Mouse (Mus musculus): ENCODE measurements around the gene Gfer.

The Gfer gene

DNA sequence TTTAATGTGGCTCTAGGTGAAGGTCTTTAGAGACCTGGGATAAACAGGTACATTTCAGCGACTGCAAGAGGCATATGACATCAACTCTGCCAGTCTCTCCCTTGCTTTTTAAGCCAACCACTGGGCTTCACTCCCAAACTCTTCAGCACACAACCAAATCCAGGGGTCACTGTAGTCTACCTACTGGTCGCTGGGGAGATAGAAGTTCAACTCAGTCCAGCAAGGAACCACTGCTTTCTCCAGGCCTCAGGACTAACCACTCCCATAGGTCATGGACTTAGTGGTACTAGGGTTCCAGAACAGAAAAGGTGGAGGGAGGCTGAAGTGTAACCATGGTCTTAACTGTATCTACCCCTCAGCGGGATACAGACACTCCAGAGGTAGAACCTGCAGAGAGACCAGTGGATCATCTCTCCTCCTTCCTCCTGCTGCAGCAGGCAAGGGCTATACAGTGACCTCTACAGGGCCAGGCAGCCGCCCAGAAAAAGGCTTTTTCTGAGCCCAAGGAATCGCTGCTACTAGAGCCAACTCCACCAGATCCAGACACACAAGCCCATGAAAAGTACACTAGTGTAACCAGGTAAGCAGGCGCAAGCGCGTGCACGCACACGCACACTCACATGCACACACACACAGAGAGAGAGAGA, 47.1 kb downstream of the Gfer start:
- no peak for DNase-seq (ENCODE audit: low spot score in 2 of 2)

DNA sequence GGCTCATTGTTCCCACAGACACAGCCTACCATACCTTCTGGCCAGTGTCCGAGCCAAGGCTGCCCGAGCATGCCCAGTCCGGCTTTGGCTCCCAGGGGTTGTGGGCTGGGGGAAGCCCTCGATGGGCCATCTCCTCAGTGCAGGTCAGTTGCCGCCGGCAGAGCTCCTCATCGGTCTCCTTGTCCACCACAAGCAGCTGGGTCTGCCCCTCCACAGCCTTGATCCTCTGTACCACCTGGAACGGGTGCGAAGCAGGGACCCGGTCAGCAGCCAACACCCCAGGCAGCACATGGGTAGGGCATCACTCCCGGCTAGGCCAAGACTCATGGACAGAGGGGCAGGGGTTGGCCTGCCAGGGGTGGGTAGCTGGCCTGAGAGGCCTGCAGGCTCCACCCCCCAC, 48.5 kb downstream of the Gfer start:
- no peak for DNase-seq (ENCODE audit: low spot score in 2 of 2)

DNA sequence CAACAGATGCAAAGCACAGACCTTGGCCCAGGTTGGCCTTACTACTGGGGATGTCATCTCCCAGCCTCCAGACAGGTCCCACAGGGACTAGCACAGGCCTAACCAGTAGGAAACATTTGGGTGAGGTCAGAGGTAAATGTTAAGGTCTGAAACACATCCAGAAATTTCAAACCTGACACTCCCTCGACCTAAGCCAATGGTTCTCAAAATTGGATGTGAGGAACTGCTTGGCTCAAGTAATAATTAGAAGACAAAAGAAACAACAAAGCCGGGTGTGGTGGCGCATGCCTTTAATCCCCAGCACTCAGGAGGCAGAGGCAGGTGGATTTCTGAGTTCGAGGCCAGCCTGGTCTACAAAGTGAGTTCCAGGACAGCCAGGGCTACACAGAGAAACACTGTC, 49.6 kb downstream of the Gfer start:
- no peak for DNase-seq (ENCODE audit: low spot score in 2 of 2)

DNA sequence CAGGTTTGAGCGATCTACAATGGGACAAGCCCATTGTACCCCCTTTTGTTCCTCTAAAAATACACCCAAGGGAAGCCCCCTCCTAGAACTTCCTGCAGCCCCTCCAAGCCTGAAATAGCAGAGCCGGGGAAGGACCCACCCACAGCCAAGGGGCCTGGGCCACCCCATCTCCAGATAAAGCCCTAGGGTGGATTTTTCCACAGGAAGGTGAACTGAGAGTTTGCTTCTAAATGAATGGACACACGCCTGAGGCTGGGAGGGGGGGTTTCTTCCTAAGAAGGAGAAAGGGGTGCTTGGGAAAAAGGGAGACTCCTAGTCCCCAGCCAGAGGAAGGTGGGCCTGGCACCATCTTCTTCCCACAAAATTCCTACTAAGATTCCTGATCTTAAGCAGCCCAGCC, 50.0 kb downstream of the Gfer start:
- no peak for DNase-seq (ENCODE audit: low spot score in 2 of 2)

DNA sequence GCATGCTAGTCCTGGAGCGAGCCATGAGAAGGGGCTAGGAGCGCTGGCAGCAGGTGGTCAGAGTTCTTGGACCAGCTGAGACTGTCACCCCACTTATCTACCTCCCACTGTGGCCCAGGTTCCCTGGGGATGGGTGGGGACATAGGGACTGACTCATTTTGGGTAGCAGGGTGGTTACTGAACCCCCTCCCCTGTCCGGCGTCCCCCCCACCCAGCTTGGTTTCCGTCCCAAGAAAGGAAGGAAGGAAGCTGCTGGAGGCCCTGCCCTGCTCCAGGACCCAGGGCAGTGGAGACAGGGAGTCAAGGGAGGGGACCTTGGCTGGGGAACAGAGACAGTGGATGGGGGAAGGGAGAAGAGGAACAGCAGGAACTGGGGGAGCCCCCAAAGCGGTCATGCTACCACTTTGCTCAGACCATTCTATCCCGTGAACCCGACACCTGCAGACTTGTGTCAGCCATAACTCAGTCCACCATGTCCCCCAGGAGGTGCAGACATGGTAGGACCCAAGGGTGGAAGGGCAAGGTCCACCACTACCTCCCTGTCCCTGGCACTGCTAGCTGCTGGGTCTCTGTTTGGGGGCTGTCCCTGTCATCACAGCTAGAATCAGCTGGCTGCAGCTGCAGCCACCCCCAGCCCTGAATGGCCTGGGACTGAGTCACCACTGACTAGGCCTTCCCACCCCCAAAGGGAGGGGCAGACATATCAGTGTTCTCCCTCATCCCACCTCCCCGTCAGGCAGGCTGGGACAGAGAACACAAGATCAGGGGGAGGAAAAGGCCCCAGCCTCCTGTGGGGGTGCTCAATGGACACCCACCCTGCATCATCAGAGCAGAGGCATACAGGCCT, 50.9 kb downstream of the Gfer start:
- DNase-seq (ENCODE audit: low spot score in 2 of 2) = no peak

DNA sequence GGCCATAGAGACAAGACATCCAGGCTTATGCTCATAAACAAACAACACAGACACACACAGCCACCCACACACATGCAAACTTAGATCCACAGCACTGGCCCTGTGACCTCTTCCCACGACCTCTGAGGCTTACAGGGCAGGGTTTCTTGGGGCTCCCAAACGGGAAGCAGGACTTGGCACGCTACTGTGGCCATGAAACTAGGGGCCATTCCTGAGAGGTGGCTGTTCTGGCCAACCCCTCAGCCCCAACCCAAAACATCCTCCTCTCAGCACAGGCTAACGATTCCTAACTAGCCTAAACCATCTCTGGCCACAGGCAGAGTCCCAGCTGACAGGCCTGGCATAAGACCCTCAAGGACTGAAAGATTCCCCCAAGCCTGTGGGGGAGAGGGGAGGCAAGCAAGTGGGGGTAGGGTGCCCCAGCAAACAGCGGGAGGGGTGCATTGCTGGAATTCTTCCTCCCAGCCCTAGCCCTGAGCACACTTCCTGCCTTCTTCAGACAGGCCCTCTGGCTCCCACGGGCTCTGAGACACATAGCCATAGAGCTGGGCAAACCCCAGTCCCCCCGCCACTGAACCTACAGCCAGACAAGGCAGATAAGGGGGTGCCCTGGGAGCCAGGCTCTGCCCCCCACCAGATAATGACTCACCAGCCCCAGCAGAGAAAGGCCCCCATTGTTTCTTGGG, 51.8 kb downstream of the Gfer start:
- DNase-seq (ENCODE audit: low spot score in 2 of 2) = no peak

Data from thymus, postnatal 10 days (tissue).